Mouse (Mus musculus) skeletal muscle tissue, postnatal 0 days (tissue): ENCODE measurements around the gene Ccnt1. TPM values are rescaled to one million over a fixed set of nuclear protein-coding genes. Genes with fewer than 3 reads are reported as not detected.

Experiments used
- microRNA-seq, 2 experiments: library from miRNA; unstranded; fragments of <30 nt; microRNA quantifications; one replicate each; pipeline ENCODE4; 2016
- polyA plus RNA-seq: library from polyadenylated mRNA; unstranded; fragments of >200 nt; fragmentation: Nextera tagmentation; extraction: Ambion mirVana; gene quantifications from 2 replicates; pipeline ENCODE4 v1.2.1, GENCODE M21; 2015

The Ccnt1 gene
- 22.4 and 22.8 TPM in 2 replicates for polyA plus RNA-seq

GRCm38 (mm10) chr15:98570873-98571538, at the start of gene Ccnt1, which contains the start of gene 4930415O20Rik:
Gene Ccnt1 (minus strand): TSS chr15:98570923.
Gene 4930415O20Rik (plus strand): TSS chr15:98571004.

GRCm38 (mm10) chr15:98609331-98610130, 38.8 kb upstream of the Ccnt1 start, which contains the start of gene Adcy6:
Gene Adcy6 (minus strand): TSS chr15:98610076.

GRCm38 (mm10) chr15:98533881-98534627, 36.7 kb downstream of the Ccnt1 start, which contains the start of gene Kansl2:
Gene Kansl2 (minus strand): TSS chr15:98534264.

GRCm38 (mm10) chr15:98492102-98492501, 78.6 kb downstream of the Ccnt1 start, which contains the start of gene Olfr279:
Gene Olfr279 (plus strand): TSS chr15:98492402.

Small RNAs within 50 kb of the gene (microRNA-seq; reads per million reads assigned to microRNA genes)
- 0 to 0.10 reads per million in 2 experiments for gene Mir1291

Other genes starting within 250 kb of the Ccnt1 start
- not detected in 2 replicates for gene Olfr284, start 229.9 kb downstream of the Ccnt1 start, polyA plus RNA-seq
- not detected in 2 replicates for gene Olfr283, start 190.0 kb downstream of the Ccnt1 start, polyA plus RNA-seq
- not detected in 2 replicates for gene Olfr282, start 139.7 kb downstream of the Ccnt1 start, polyA plus RNA-seq
- not detected in 2 replicates for gene Olfr281, start 118.3 kb downstream of the Ccnt1 start, polyA plus RNA-seq
- not detected in 2 replicates for gene OR5BS1P, start 101.0 kb downstream of the Ccnt1 start, polyA plus RNA-seq
- 0.17 TPM in 1 of 2 replicates, not detected in the other for gene Lalba, start 88.2 kb downstream of the Ccnt1 start, polyA plus RNA-seq
- gene Olfr279, start 78.5 kb downstream of the Ccnt1 start, polyA plus RNA-seq, result not detected in 2 replicates
- gene Kansl2, start 36.7 kb downstream of the Ccnt1 start, polyA plus RNA-seq, result 69.9 and 72.5 TPM in 2 replicates
- not detected in 2 replicates for gene 4930415O20Rik, start 81 bp upstream of the Ccnt1 start, polyA plus RNA-seq
- 9.2 and 10.9 TPM in 2 replicates for gene Adcy6, start 39.2 kb upstream of the Ccnt1 start, polyA plus RNA-seq
- 5.6 and 8.6 TPM in 2 replicates for gene Cacnb3, start 59.9 kb upstream of the Ccnt1 start, polyA plus RNA-seq
- gene Ddx23, start 92.0 kb upstream of the Ccnt1 start, polyA plus RNA-seq, result 10.8 and 12.4 TPM in 2 replicates
- 0.36 and 0.50 TPM in 2 replicates for gene Rnd1, start 106.5 kb upstream of the Ccnt1 start, polyA plus RNA-seq
- gene Ccdc65, start 137.3 kb upstream of the Ccnt1 start, polyA plus RNA-seq, result 0.09 TPM in 2 replicates
- gene Fkbp11, start 157.3 kb upstream of the Ccnt1 start, polyA plus RNA-seq, result 25.1 and 47.1 TPM in 2 replicates
- 11.0 and 13.7 TPM in 2 replicates for gene Arf3, start 192.3 kb upstream of the Ccnt1 start, polyA plus RNA-seq
- gene Wnt10b, start 207.2 kb upstream of the Ccnt1 start, polyA plus RNA-seq, result 0.28 and 0.37 TPM in 2 replicates
- 0.09 and 0.13 TPM in 2 replicates for gene Wnt1, start 218.9 kb upstream of the Ccnt1 start, polyA plus RNA-seq
- gene Ddn, start 238.6 kb upstream of the Ccnt1 start, polyA plus RNA-seq, result not detected in 2 replicates